Mouse (Mus musculus): ENCODE results near the gene Sipa1. TPM values are rescaled to one million over a fixed set of nuclear protein-coding genes. Genes with fewer than 3 reads are reported as not detected.
A peak's percentile ranks its signal among the peaks of the same experiment; 100 is the strongest.
"Not testable (repeated sequence)": the region's sequence is repeated elsewhere in the genome, so short reads cannot be mapped to it uniquely, and the experiment has no call there.

The Sipa1 gene
- total and polyA plus RNA-seq, 2 experiments from 2014 or later: 12.3 to 33.2 TPM

DNA sequence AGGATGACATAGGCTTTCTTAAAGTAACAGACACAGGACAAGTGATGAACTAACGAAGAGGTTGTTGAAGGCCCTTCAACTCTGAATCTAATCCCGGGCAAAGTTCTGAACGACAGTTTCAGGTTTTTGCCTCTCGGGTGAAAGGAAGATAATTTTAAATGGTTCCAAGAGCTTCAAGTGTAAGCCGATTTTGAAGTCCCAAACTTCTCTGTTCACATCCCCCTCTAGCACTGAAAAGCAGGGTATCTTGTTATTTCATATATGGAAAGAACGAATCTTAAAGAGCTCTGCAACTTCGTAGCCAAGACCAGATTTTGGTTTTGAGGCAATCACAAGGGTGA lies 25.6 kb upstream of the Sipa1 start:
- no peak for ATAC-seq (ENCODE audit: insufficient read depth, low read depth)
- TF ChIP-seq EP300 (IDR thresholded peaks at IDR 0.05; ENCODE audit: low read depth) (no peak), CTCF (IDR thresholded peaks at IDR 0.05; ENCODE audit: low read depth) (no peak)
- Histone ChIP-seq H3K27ac (ENCODE audit: low read depth) (peak overlapping the region; percentile 94), H3K4me3 (ENCODE audit: low read depth, low read length) (peak overlapping the region; percentile 82), H3K4me2 (ENCODE audit: low read depth, low read length) (peak overlapping the region; percentile 95), H3K36me3 (replicated peaks; ENCODE audit: control insufficient read depth, insufficient read depth, low read length) (peaks cover 44% of the 10 kb centered on the region), H3K4me1 (ENCODE audit: control insufficient read depth, insufficient read depth) (peaks cover 18% of the 10 kb centered on the region), H3K9ac (replicated peaks; ENCODE audit: low read depth, low read length) (peak overlapping the region; percentile 77), H3K9me3 (replicated peaks; ENCODE audit: control insufficient read depth, low read length) (no peaks in the 10 kb centered on the region), H3K27me3 (ENCODE audit: control insufficient read depth, insufficient read depth, low read length) (no peaks in the 10 kb centered on the region)
- no peak for DNase-seq (ENCODE audit: low spot score)
- under 1% methylated on average over 7 of the region's 7 CpGs for WGBS

DNA sequence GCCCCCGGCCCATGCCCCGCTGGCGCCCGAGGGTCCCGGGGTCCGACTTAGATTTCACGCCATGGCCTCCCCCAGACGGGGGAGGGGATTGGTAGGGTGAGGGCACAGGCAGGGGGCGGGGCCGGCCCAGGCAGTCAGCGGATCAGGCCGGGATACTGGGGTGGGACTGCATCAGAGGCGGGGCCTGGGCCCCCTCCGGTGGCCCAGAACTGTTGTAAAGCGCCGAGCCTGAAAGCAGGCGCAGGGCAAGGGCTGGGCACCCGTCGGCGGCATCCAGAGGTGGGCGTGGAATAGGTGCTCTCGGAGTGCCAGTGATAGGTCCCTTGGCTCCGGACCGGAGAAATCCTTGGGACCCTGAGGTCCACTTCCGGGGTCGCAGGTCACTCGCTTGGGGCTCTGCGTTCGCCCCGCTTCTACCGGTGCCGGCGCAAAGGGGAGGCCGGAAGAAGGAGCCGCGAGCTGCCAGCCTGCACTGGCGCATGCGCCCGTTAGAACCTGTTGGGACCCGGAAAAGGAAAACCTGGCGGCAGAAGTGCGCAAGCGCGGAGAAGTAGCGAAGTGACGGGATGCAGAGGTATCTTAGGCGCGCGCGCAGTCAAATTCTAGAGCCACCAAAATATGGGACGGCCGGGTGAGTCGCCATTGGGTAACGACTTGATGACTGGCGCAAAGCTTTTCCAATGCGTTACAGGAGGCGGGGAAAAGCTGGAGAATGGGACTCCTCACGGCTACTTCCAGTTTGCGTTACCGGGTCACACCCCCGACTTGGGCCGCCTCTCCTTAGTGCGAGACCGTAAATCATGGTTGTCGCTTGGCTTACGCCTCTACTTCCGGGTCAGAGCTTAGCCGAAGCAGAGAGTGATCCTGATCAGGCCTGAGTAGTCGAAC lies 24.9 kb upstream of the Sipa1 start, which contains the start of the genes Map3k11 and Pcnx3:
Map3k11 (plus strand) TSS at position 543 of the 888 bp plus-strand sequence.
Pcnx3 (minus strand) TSS at position 709 of the 888 bp plus-strand sequence.
- peak; percentile 100 for DNase-seq (ENCODE audit: low spot score)
- Histone ChIP-seq H3K27ac (ENCODE audit: low read depth) (peak within 1 kb of the TSS; percentile 94), H3K9me3 (replicated peaks; ENCODE audit: control insufficient read depth, low read length) (no peaks in the 10 kb centered on the region), H3K36me3 (replicated peaks; ENCODE audit: control insufficient read depth, insufficient read depth, low read length) (peaks cover 44% of the 10 kb centered on the region), H3K4me1 (ENCODE audit: control insufficient read depth, insufficient read depth) (peaks cover 13% of the 10 kb centered on the region), H3K27me3 (ENCODE audit: control insufficient read depth, insufficient read depth, low read length) (no peaks in the 10 kb centered on the region), H3K4me2 (ENCODE audit: low read depth, low read length) (peak within 1 kb of the TSS; percentile 95), H3K9ac (replicated peaks; ENCODE audit: low read depth, low read length) (peak within 1 kb of the TSS; percentile 77), H3K4me3 (ENCODE audit: low read depth, low read length) (peak within 1 kb of the TSS; percentile 82)
- WGBS: under 1% methylated on average over 69 of the region's 69 CpGs
- TF ChIP-seq EP300 (IDR thresholded peaks at IDR 0.05; ENCODE audit: low read depth): no peak; the same call in 1 of the 2 replicates
- no peak; the same call in 1 of the 2 replicates for TF ChIP-seq CTCF (IDR thresholded peaks at IDR 0.05; ENCODE audit: low read depth)
- peak; percentile 89 for ATAC-seq (ENCODE audit: insufficient read depth, low read depth)

DNA sequence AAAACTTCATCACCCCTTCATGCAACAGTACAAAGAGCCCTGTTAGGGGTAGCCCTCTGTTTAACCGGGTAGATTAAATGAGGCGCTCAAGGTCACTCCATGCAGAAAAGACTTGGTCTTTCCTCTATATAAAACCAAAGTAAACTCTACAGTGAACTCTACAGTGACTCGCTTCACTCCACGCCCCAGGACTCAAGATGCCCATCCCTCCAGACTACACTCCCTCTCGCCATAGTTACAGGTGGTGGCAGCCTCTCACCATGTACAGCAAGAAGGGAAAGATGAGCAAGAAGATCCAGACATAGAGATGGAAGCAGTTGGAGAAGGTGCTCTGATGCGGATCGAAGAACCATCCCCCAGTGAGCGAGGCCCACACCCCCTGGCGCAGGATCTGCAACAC lies 24.2 kb upstream of the Sipa1 start:
- Histone ChIP-seq H3K9ac (replicated peaks; ENCODE audit: low read depth, low read length) (peak overlapping the region; percentile 75), H3K9me3 (replicated peaks; ENCODE audit: control insufficient read depth, low read length) (no peaks in the 10 kb centered on the region), H3K27me3 (ENCODE audit: control insufficient read depth, insufficient read depth, low read length) (no peaks in the 10 kb centered on the region), H3K4me1 (ENCODE audit: control insufficient read depth, insufficient read depth) (peaks cover 10% of the 10 kb centered on the region), H3K4me3 (ENCODE audit: low read depth, low read length) (peak overlapping the region; percentile 82), H3K36me3 (replicated peaks; ENCODE audit: control insufficient read depth, insufficient read depth, low read length) (peaks cover 46% of the 10 kb centered on the region), H3K27ac (ENCODE audit: low read depth) (peak overlapping the region; percentile 94; the same call in 1 of the 2 replicates), H3K4me2 (ENCODE audit: low read depth, low read length) (peak overlapping the region; percentile 95)
- no peak for DNase-seq (ENCODE audit: low spot score)
- TF ChIP-seq CTCF (IDR thresholded peaks at IDR 0.05; ENCODE audit: low read depth): no peak
- TF ChIP-seq EP300 (IDR thresholded peaks at IDR 0.05; ENCODE audit: low read depth): no peak
- WGBS: 17% methylated on average over 9 of the region's 9 CpGs
- ATAC-seq (ENCODE audit: insufficient read depth, low read depth): no peak

DNA sequence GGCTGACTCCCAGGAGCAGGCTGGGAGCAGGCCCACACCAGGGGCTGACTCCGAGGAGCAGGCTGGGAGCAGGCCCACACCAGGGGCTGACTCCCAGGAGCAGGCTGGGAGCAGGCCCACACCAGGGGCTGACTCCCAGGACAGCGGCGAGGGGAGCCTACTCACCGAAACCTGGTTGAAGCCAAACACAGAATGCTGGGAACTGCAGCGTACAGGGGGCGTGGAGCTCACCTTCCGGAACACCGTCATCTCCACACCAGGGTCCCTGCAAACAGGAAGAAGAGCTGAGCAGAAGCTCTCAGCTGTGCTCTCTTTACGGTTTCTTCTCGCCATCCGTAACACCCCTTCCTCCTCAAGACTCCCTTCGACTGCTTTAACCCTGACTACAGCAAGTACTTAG lies 23.4 kb upstream of the Sipa1 start:
- not testable (repeated sequence) for ATAC-seq (ENCODE audit: insufficient read depth, low read depth); DNase-seq (ENCODE audit: low spot score); H3K4me2 ChIP-seq (ENCODE audit: low read depth, low read length); H3K9me3 ChIP-seq (replicated peaks; ENCODE audit: control insufficient read depth, low read length); H3K9ac ChIP-seq (replicated peaks; ENCODE audit: low read depth, low read length); H3K27me3 ChIP-seq (ENCODE audit: control insufficient read depth, insufficient read depth, low read length); H3K4me3 ChIP-seq (ENCODE audit: low read depth, low read length); H3K27ac ChIP-seq (ENCODE audit: low read depth)
- 90% methylated on average over 12 of the region's 12 CpGs for WGBS
- Histone ChIP-seq H3K4me1 (ENCODE audit: control insufficient read depth, insufficient read depth) (peaks cover 10% of the 10 kb centered on the region), H3K36me3 (replicated peaks; ENCODE audit: control insufficient read depth, insufficient read depth, low read length) (peaks cover 54% of the 10 kb centered on the region)

DNA sequence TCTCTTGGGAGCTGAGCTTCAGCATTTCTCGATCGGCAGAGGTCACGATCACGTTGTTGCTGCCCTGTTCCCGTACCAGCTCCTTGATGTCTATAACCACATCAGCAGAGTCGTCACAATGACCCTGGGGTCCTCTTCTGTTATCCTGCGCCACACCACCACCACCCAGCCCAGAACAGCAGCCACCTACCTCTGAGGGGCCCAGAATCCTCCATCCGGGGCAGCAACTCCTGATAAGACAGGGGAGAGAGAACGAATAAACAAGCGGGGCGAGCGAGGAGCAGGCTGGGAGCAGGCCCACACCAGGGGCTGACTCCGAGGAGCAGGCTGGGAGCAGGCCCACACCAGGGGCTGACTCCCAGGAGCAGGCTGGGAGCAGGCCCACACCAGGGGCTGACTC lies 22.9 kb upstream of the Sipa1 start:
- Histone ChIP-seq H3K4me1 (ENCODE audit: control insufficient read depth, insufficient read depth) (peaks cover 9% of the 10 kb centered on the region; the same call in 1 of the 2 replicates), H3K36me3 (replicated peaks; ENCODE audit: control insufficient read depth, insufficient read depth, low read length) (peaks cover 57% of the 10 kb centered on the region), H3K27me3 (ENCODE audit: control insufficient read depth, insufficient read depth, low read length) (no peaks in the 10 kb centered on the region), H3K9ac (replicated peaks; ENCODE audit: low read depth, low read length) (no peak overlapping the region), H3K9me3 (replicated peaks; ENCODE audit: control insufficient read depth, low read length) (no peaks in the 10 kb centered on the region), H3K27ac (ENCODE audit: low read depth) (no peak overlapping the region), H3K4me3 (ENCODE audit: low read depth, low read length) (no peak overlapping the region), H3K4me2 (ENCODE audit: low read depth, low read length) (no peak overlapping the region)
- TF ChIP-seq EP300 (IDR thresholded peaks at IDR 0.05; ENCODE audit: low read depth): no peak
- TF ChIP-seq CTCF (IDR thresholded peaks at IDR 0.05; ENCODE audit: low read depth): no peak
- ATAC-seq (ENCODE audit: insufficient read depth, low read depth) (no peak), DNase-seq (ENCODE audit: low spot score) (no peak)
- 77% methylated on average over 13 of the region's 13 CpGs for WGBS
